Mouse (Mus musculus): Measurements from ENCODE around the gene Slc46a1.

Slc46a1 gene

DNA sequence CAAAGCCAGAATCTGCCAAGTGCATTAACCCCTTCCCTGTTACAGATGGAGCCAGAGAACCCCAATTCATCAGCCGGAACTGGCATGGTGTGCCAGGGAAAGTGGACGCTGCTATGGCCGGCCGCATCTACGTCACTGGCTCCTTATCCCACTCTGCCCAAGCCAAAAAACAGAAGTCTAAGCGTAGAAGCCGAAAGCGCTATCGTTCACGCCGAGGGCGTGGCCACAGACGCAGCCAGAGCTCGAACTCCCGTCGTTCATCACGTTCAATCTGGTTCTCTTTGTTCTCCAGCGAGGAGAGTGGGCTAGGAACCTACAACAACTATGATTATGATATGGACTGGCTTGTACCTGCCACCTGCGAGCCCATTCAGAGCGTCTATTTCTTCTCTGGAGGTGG is 36.0 kb downstream of the Slc46a1 start:
- no peak for DNase-seq (ENCODE audit: low read depth, low spot score)

DNA sequence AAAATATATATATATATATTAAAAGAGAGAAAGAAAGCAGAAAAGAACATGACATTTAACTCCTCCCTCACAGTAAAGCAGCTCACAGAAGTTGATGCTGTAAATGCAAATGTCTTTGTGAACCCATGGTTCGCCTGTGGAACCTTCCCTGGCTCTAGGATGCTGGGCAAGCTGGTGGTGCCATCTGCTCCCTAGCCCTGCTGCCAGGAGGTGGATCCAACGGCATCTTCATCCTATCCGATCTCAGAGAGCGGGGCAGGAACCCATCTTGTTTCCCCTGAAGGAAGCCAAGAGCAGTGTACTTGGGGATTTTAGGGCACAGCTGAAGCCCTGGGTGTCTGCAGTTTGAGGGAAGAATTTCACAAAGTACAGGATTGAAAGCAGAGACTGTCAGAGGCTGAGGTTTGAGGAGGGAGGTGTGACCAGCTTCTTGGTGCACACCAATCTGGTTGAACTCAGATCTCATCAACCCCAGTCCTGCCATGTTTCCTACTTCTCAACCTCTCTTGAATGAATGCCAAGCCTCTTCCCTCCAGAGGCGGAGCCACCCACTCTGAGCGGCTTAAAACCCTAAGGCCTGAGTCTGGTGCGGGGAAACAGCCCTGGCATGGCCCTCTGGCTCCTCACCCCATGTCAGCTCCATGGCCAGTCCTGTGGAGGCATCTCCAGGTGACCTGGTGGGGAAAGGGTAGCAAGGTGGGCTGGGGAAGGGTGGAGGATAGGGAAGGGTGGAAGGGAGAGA is 37.6 kb downstream of the Slc46a1 start, which contains the start of gene Sebox:
Sebox (plus strand) TSS at position 539 of the 742 bp plus-strand sequence.
- DNase-seq (ENCODE audit: low read depth, low spot score) = no peak

DNA sequence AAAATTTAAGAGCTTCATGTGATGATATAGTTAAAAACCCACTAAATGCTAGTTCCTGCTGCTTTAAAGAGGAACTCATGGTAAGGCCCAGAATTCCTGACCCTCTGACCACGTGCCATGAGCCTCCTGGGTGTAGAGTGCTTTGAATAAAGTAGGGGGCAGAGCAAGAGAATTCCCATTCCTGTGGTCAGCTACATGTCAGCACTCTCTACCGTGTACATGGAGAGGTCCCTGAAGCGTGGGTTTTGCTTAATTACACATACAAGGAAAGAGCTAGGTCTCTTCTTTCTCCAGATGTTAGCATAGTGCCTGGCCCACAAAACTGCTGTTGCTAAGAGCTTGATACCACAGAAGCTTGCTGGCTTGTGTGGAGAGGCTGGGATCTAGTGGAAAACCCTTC is 39.9 kb downstream of the Slc46a1 start:
- DNase-seq (ENCODE audit: low read depth, low spot score) = no peak

DNA sequence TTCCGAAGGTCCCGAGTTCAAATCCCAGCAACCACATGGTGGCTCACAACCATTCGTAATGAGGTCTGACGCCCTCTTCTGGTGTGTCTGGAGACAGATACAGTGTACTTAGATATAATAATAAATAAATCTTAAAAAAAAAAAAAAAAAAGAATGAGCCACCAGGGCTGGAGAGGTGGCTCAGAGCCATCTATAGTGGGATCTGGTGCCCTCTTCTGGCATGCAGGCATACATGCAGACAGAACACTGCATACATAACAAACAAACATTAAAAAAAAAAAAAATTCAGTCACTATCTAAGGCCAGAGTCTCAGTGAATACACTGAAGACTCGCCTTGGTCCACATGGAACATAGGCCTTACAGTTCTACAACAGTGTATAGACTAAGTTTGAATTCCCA is 43.7 kb downstream of the Slc46a1 start:
- no peak for DNase-seq (ENCODE audit: low read depth, low spot score)

DNA sequence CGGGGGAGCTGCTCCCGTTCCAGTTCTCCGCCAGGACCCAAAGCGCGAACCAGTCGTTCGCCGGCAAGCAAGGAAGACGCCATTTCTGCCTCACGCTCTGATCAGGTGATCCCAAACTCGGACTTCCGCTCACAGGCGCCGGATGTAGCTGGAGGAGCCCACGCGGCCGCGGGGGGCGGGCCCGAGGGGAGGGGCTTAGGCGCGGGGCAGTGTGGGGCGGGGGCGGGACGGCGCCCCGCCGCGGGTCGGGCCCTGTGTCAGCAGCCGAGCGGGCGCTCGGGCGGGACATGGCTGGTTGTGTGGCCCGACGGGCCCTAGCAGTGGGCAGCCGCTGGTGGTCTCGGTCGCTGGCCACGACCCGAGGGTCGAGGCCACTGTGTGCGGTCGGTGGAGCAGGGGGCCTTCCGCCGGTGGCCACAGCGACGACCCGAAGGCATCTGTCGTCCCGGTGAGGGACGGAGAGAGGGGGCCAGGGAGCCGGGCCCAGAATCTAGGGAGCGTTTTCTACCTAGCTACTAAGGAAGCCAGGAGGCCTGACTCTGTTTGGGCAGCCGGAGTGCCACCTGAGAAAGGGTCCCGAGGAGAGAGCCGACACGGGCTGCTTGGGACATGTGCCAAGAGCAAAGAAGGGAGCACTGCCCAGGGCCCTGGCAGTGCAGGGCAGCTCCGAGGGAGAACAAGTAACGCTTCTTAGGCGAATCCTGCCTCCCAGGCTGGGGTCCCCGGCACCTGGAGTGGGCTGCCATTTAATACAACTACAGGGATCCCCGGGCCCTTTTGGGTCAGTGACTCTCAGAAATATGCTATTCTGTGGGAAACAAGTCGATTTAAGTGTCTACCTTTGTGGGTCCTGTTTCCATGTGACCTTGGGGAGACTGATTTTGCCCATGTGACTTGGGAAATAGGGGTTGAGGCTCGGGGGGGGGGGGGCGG is 46.8 kb downstream of the Slc46a1 start, which contains the start of the genes Tmem199 and Poldip2:
Tmem199 (minus strand) TSS at position 148 of the 933 bp plus-strand sequence.
Poldip2 (plus strand) TSS at position 169 of the 933 bp plus-strand sequence.
- peak; percentile 85 for DNase-seq (ENCODE audit: low read depth, low spot score)

DNA sequence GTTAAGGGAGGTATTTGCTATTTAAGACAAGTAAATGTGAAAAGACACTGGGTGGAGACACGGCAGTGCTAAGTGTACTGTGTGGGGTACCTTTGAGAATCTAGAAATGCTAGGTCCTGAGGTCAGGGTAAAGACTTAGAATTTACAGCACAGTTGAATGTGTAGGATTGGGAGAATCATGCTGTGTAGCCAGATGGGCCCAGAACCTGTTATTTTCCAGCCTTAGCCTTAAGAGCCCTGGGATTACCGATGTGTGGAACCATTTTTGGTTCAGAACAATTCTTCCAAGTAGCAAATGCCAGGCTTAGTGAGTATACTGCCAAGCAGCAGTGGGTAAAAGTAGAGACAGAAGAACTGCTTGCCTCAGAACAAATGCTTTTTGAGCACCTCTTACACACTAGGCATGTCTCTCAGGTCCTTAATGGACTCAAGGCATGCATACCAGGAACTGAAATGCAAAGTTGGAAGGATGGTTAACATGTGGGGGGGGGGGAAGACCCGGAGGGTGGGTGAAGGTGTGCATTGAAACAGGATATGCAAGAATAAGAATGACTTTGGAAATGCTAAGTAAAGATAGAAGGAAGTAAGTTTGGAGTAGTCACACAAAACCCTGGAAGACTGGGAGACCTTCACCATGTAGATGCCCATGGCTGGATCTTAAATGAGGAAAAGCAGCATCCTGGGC is 47.8 kb downstream of the Slc46a1 start:
- no peak for DNase-seq (ENCODE audit: low read depth, low spot score)

DNA sequence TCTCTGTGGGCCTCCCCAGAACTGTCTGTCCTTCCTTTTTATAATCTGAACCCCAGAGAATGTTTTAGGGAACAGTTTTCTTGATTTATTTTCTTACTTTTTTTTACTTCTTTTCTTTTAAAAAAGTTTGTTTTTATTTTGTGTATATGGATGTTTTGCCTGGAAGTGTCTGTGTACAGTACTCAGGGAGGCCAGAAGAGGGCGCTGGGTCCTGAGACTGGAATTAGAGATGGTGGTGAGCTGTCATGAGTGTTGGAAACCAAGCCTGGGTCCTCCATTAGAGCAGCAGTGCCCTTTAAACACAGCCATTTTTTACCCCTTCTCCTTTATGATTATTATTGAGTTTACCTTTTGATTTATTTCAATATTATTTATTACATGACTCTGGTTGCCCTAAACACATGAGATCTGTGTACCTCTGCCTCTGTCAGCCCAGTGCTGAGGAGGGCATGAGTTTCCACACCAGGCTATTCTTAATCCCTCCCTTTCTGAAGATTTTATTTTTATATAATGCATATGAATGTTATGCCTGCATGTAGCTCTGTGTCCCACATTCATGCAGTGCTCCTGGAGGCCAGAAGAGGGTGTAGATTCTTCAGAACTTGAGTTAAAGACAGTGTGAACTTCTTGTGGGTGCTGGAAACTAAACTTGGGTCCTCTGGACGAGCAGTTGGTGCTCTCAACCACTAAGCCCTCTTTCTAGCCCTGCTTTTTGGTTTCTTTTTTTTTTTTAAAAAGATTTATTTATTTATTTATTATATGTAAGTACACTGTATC is 50.2 kb downstream of the Slc46a1 start:
- no peak for DNase-seq (ENCODE audit: low read depth, low spot score)

DNA sequence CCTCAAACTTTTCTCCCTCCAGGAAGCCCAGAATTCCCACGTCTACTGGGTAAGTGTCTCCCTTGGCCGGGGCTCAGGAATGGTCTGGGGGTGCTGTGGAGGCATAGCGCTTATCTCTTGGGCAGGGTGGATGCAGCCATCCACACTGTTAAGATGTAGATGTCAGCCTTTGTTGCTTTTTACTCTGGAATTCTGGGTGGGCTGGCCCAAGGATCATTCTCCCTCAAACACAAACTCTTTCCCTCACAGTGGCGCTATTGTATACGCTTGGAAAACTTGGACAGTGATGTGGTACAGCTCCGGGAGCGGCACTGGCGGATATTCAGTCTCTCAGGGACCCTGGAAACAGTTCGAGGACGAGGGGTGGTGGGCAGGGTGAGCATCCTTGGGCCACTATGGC is 53.4 kb downstream of the Slc46a1 start:
- no peak for DNase-seq (ENCODE audit: low read depth, low spot score)
